Mouse (Mus musculus) heart, postnatal 0 days (tissue): Measurements from ENCODE around the gene Igsf9.

ENCODE experiments used
- CTCF ChIP-seq: IDR thresholded peaks from 2 replicates; pipeline ENCODE4 v1.5.1; 2016; ENCODE audit warnings: antibody characterized with exemption, control low read depth, low read depth
- EP300 ChIP-seq: IDR thresholded peaks from 2 replicates; pipeline ENCODE4 v1.6.1; 2016; ENCODE audit warnings: antibody characterized with exemption, low read depth

DNA sequence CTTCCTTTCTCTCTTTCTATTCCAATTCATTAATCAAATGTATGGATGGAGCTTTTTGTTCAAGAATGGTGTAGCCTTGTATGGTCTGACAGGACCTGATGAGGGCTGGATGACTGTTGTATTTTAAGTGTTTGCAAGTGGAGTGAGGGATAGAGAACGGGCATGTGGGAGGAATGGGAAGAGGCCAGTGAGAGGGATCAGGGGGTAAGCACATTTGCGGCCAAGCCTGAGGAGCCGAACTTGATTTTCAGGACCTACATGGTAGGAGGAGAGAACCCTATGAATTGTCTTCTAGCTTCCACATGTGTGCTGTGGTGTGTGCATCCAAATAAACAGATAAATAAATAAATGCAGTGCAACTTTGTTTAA is 49.0 kb upstream of the Igsf9 start:
- TF ChIP-seq CTCF (no peak), EP300 (no peak)
